Mouse (Mus musculus): ENCODE measurements around the gene Akr1b3.

DNA sequence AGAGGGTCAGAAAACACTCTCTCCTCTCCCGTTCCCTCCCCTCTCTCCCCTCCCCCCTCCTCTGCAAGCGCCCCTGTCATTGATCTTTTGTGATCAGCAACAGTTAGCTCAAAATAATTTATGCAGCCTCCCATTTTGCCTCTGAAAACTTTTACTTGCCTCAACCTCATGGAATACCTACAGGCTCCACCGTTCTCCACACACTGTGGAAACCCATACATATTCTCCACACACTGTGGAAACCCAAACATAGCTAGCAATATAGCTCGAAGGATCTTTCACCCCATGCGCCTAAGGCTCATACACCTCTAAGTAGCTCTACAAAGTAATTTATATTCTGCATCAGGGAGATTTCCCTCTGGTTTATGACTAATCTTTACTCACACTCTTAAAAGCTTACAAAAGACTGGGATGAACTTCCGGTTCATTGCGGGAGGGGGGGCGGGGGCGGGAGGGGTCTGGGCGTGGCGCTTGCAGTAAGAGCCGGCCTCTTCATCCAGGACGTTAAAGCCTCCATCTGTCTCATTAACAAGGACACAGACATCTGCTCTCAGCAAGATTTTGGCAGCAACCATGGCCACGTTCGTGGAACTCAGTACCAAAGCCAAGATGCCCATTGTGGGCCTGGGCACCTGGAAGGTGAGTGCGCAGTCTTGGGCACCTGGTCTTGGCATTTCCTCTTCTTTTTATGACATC lies 36.5 kb upstream of the Akr1b3 start, which contains the start of gene Akr1b8:
- no peak for TF ChIP-seq GATA1 (IDR thresholded peaks at IDR 0.05; ENCODE audit: borderline replicate concordance, low read length)
- no peak for TF ChIP-seq FLI1 (IDR thresholded peaks at IDR 0.05; ENCODE audit: low read length)

Data from megakaryocyte, embryonic 14.5 days (primary cell).